In the genomic region with DNA sequence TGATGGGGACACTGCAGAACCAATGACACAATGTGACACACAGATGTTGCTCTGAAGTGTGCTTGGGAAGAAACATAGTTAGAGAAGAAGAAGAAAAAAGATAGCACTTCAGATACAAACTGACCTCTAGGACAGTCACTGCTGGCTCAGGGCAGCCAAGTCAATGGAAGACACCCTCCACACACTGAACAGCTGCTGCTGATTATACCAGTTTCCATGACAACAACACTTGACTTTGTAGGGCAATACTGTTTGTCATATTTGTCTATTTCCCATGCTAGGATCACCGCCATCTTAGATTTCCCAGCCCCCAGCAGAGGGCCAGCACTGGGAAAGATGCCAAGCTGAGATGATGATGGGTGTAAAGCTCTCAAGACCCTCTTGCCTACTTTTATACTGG, we compare ENCODE assay signal across 14 mouse cellular contexts. TPM values are rescaled to one million over a fixed set of nuclear protein-coding genes. Genes with fewer than 3 reads are reported as not detected.
DNase-seq lines count a peak whose midpoint lies in the region; ATAC-seq and TF ChIP-seq lines count a peak whose summit lies in the region.
"Had no signal": no experiment of that assay in that cellular context is flagged by ENCODE, and none has a peak within 500 bp of the region (broad histone marks: within the 10 kb centered on the region; RNA-seq: fewer than 3 reads in every experiment).

No protein-coding gene starts in this region.

- no peak overlapping the region for H3K9ac ChIP-seq in kidney, embryonic 15.5 days
- H3K9ac ChIP-seq: hindbrain, embryonic 12.5 days; limb, embryonic 12.5 days; liver, postnatal 0 days had no signal

- WGBS in kidney, embryonic 15.5 days: 72% methylated on average over 1 of the region's 1 CpGs

- no peak overlapping the region for H3K4me2 ChIP-seq in kidney, embryonic 15.5 days
- H3K4me2 ChIP-seq: hindbrain, embryonic 12.5 days; limb, embryonic 12.5 days had no signal

- H3K4me1 ChIP-seq in kidney, embryonic 15.5 days: peaks cover 2% of the 10 kb centered on the region; the same call in 1 of the 2 replicates

- DNase-seq in gastrocnemius, adult 2 months: no peak
- DNase-seq in gastrocnemius, postnatal 4 days (ENCODE audit: low spot score in 2 of 2): no peak
- no peak for DNase-seq in kidney, postnatal 36 days
- peak; percentile 28 for DNase-seq in retina, postnatal 1 day
- DNase-seq in retina, embryonic 14.5 days (ENCODE audit: low spot score): no peak
- no peak for DNase-seq in testis, postnatal 10 days (ENCODE audit: low spot score)
- DNase-seq in frontal cortex, adult 2 months (ENCODE audit: extremely low spot score in 1 of 2, low spot score in 1 of 2): no peak
- DNase-seq: cerebellum, adult 9-10 months; liver, postnatal 0 days; thymus, adult 2 months had no signal

- no peaks in the 10 kb centered on the region for H3K36me3 ChIP-seq in kidney, embryonic 15.5 days
- H3K36me3 ChIP-seq: hindbrain, embryonic 12.5 days; limb, embryonic 12.5 days had no signal

- no peak overlapping the region for H3K4me3 ChIP-seq in gastrocnemius, adult 2 months
- no peak overlapping the region for H3K4me3 ChIP-seq in kidney, embryonic 15.5 days (replicated peaks)
- H3K4me3 ChIP-seq: hindbrain, embryonic 12.5 days; limb, embryonic 12.5 days had no signal

- H3K27ac ChIP-seq in gastrocnemius, adult 2 months: peak overlapping the region; percentile 84
- H3K27ac ChIP-seq in kidney, embryonic 15.5 days: peak overlapping the region; percentile 62
- H3K27ac ChIP-seq: hindbrain, embryonic 12.5 days; kidney, postnatal 0 days; limb, embryonic 12.5 days had no signal

- no peaks in the 10 kb centered on the region for H3K27me3 ChIP-seq in kidney, embryonic 15.5 days
- H3K27me3 ChIP-seq: hindbrain, embryonic 12.5 days; limb, embryonic 12.5 days had no signal

- TF ChIP-seq CTCF in gastrocnemius, adult 2 months (IDR thresholded peaks at IDR 0.05): no peak

- H3K9me3 ChIP-seq in kidney, embryonic 15.5 days (replicated peaks): no peaks in the 10 kb centered on the region
- H3K9me3 ChIP-seq: hindbrain, embryonic 12.5 days; limb, embryonic 12.5 days had no signal

- intact Hi-C loops in gastrocnemius, adult 2 months (cut with DNase I): no loop called here

- no peak for ATAC-seq in kidney, embryonic 15.5 days (replicated peaks; ENCODE audit: low FRiP score)
- ATAC-seq: liver, postnatal 0 days had no signal

RNA-seq across cellular contexts. Expression of gene Sacs, which starts 22.7 kb away (rescaled TPM):
- total RNA-seq in gastrocnemius, adult 2 months (2021): 10 to 100 TPM in 1 of 2 experiments, 1 to 10 TPM in 1; 8.3 to 17.9 TPM
- total RNA-seq in gastrocnemius, postnatal 4 days (2021): 10 to 100 TPM; 36.6 to 41.3 TPM
- polyA plus RNA-seq in kidney, embryonic 15.5 days (2015; fragmentation: Nextera tagmentation; extraction: Ambion mirVana): 1.9 and 2.2 TPM in 2 replicates
- 11.0 and 11.9 TPM in 2 replicates for polyA plus RNA-seq in frontal cortex, adult 2 months (2012; rRNA removed)
